Mouse (Mus musculus) erythroblast, embryonic 14.5 days (primary cell): Measurements from ENCODE around the gene Tmem163.

Experiments
- GATA1 ChIP-seq: IDR thresholded peaks from 2 replicates; pipeline ENCODE4 v1.6.1; 2012; ENCODE audit warnings: low read length, inconsistent platforms, mixed read lengths
- TAL1 ChIP-seq: IDR thresholded peaks from 3 replicates; pipeline ENCODE4 v1.6.1; 2012; ENCODE audit warnings: low read length, inconsistent platforms, mixed read lengths

DNA sequence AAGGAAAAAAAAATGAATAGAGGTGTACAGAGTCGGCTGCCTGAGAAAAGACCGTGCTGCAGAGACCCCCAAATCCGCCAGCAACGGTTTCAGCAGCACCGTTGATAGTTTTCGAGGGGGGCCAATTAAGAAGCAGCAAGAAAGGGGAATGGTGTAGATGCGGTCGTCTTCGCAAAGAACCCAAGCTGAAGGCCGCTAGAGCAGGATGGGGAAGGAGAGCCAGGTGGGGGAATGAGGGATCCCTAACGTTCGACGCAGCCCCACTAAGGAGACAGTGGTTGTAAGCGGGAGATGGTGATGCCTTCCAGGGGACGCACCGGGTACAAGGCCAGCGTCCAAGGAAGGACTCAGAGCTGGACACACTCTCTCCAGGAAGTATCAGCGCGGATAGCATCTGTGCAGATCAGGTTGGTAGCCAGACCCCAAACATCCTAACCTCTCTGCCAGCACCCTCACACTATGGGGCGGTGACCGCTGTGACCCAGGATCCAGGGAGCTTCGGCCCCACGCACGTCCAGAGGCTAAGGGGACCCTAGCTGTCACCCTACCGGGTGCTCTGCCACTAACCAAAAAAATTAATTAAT is 2.7 kb downstream of the Tmem163 start:
- no peak for TF ChIP-seq GATA1
- TF ChIP-seq TAL1, result no peak
